Mouse (Mus musculus): ENCODE data around the gene Cdc42.

Gene Cdc42

DNA sequence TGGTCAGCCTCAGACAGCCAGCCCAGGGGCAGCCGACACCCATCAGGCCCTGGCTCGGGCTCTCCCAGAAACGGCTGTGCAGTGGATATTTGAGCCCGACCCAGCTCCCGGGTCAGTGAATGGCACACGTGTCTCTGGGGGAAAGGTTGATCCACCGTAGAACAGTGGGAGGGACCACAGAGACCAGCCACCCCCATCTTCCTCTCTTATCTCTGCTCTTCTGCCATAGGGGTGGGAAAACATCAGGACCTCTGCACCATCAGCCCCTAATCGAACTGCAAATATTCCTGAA, 70.9 kb downstream of the Cdc42 start:
- DNase-seq (ENCODE audit: low read depth in 1 of 2, low spot score in 2 of 2): no peak

DNA sequence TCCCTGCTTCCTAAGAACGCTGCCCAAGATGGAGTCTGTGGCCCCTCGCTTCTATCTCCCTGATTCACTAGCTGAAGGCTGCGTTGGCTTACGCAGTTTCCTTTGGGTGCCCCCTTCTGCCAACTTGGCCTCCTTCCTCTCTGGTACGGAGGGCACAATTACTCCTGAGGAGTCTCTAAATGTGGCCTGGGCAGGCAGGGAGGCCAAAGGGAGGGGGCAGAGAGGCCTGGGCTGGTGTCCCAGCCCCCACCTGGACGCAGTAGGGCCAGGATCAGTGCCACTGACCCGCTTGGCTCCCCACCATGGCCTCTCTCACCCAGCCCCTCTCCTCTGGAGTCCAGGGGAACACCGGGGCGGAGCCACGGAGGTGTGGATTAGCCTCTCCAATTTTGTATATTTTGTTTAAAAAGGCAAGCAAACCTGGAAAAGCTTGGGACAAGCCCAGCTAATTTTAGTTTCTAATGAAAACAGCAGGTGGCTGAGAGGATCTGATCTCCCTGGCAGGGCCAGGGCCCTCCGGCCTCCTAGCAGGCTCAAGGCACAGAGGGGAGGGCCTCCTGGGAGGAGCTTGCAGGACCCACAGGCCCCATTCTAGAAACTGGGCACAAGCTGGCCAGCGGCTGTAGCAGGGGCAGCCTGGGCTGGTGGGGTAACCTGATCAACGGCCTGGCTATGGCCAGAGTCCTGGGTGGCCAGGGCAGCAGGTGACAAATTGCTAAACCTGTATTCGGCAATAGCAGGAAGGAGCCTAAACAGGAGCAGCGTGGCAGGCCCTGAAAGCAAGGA, 71.5 kb downstream of the Cdc42 start:
- no peak for DNase-seq (ENCODE audit: low read depth in 1 of 2, low spot score in 2 of 2)

DNA sequence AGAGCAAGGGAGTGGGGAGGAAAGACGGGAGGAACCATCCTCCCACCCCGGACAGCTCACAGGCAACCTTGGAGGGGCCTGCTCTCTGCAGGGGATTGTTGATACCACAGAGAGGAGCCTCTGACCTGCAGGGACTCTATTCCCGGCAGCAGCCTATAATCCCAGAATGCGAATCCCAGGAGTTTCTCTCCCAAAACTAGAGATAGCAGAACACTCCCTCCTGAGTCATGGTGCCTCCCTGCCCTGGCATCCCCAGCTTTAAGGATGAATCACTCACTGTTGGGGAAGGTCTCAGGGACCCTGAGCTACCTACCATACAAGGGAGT, 74.2 kb downstream of the Cdc42 start:
- no peak for DNase-seq (ENCODE audit: low read depth in 1 of 2, low spot score in 2 of 2)

- DNase-seq (ENCODE audit: low read depth in 1 of 2, low spot score in 2 of 2): no peak
These were observed 74.7 kb downstream of the Cdc42 start for GRCm38 (mm10) chr4:137282584-137283406.

DNA sequence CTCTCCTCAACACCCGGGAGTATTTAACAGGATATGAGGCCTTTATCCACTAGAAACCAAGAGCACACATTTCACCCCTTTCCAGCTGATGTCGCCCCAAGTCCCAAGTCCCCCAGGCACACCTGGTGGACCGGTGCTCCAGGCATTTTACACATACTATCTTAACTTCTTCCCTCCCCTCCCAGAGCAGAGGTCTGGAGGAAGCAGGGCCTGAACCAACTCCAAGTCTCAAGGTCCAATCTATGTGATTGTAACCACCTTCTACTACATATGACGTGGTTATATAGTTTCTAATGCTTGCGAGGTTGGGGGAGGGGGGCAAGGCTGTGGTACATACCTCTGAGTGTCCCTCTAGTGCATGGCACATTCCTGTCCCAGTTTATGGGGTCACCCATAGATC, 75.4 kb downstream of the Cdc42 start:
- no peak for DNase-seq (ENCODE audit: low read depth in 1 of 2, low spot score in 2 of 2)

- DNase-seq (ENCODE audit: low read depth in 1 of 2, low spot score in 2 of 2): no peak
These were observed 76.2 kb downstream of the Cdc42 start for GRCm38 (mm10) chr4:137281273-137281672.

DNA sequence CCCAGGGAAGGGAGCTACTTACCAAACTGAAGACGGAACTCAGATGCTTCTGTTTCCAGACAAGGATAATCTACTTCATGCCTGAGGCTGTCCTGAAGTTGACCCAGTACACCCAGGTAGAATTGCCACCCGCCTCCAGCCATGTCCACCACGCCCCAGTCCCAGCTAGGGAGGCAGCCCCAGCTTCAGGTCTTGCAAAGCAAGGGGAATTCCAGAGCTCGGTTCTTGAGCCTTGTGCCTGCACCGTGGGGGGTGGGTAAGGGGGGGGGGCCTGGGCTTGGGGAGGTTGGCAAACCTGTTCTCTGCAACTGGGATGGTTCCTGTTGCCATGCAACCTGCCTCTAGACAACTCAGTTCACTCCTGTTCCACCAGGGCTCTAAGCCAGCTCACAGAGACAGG, 78.2 kb downstream of the Cdc42 start:
- DNase-seq (ENCODE audit: low read depth in 1 of 2, low spot score in 2 of 2): no peak

DNA sequence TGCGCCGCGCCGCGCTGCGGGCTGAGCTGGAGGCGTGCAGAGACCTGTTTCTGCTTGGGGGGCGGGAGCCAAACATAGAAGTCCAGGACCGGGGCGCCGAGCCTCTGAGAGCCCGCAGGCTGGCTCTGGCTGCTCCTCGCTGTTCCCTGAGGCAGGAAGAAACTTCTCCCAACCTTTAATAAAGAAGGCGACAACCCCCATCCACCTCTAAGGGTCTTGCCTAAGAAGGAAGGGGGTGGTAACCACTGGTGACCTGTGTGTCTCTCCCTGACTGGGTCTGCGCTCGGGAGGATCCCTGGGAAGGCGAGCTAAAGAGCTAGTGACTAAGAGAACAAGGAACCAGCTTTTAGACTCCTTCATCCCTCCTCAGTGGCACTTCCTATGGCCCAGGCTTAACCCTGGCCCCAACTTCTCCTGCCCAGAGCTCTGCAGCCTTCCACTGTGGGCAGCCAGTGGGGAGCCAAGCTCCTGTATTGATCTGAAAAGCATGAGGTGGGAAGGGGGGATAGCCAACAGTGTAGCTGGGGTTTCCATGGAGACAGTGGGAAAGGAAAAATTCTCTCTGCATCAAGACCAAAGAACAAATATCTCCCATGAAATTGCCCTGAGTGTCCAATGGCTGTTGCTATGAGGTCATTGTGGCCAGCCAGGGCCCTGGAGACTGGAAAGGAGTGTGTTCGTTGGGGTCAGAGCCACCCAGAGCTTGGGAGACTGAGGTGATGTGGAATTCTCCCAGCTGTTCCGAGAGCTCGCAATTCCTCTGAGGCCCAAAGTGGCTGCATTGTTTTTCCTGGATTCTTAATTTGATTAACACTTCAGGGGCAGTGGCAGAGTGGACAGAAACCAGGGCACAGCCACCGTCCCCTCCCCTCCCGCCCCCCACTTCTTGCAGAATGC, 79.1 kb downstream of the Cdc42 start:
- DNase-seq (ENCODE audit: low read depth in 1 of 2, low spot score in 2 of 2): no peak

DNA sequence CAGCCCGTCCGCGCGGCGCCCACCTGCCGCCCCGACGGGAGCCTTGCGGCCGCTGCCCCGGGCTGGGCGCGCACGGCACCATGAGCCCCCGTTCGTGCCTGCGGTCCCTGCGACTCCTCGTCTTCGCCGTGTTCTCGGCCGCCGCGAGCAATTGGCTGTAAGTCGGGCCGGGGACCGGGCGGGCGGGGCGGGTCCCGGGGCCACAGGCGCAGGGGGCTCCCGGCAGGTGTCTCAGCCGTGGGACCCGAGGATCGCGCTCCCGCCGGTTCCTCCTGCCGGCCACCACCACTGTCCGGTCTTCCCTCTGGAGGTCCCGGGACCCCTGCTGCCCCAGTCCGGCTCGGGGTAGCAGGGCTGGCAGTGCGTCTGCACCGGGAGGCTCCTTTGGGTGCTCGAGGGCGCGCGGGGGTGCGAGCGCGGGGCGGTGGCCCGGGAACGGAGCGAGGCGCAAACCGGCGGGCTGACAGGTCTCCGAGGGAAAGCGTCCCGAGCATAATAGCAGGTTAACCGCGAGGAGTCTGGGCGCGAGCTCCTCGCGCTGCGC, 79.8 kb downstream of the Cdc42 start:
- no peak for DNase-seq (ENCODE audit: low read depth in 1 of 2, low spot score in 2 of 2)

- no peak for DNase-seq (ENCODE audit: low read depth in 1 of 2, low spot score in 2 of 2)
These were observed 80.4 kb downstream of the Cdc42 start, which contains the start of gene Wnt4 for GRCm38 (mm10) chr4:137277166-137277513. Gene Wnt4 (plus strand): TSS chr4:137277489.

DNA sequence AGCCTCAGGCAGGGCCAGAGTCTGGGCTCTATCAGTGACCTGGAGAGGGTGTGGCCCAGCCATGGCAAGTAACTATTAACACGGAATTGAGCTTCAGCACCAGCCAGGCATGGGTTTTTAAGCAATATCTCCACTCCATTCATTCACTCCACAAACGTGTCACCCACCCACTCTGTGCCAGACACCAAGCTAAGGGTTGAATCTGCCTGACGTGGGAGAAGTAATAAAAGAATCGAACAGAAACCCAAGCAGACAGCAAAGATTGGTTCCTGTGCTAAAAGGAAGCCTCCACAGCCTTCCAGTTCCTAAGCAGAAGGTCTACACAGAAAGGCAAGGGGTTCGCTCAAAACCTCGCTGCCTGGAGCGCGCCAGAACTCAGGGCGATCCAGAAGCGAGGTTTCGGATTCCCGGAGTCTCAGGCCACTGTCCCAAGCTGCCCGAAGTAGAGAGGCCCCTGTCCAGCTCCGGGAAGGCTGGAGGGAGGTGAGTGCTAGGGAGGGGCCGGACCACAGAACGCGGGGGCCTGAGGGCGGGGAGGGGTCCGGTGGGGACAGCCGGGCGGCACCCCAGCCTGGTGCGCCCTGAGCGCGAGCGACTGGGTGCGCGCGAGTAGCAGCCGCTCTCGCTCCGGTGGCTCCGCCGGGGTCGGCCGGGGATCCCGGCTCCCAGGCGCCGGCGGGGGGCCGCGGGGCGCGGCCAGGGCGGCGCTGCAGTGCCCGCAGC, 80.9 kb downstream of the Cdc42 start:
- DNase-seq (ENCODE audit: low read depth in 1 of 2, low spot score in 2 of 2): no peak

- DNase-seq (ENCODE audit: low read depth in 1 of 2, low spot score in 2 of 2): no peak
These were observed 83.2 kb downstream of the Cdc42 start for GRCm38 (mm10) chr4:137274304-137274703.

- DNase-seq (ENCODE audit: low read depth in 1 of 2, low spot score in 2 of 2): no peak
These were observed 85.7 kb downstream of the Cdc42 start for GRCm38 (mm10) chr4:137271856-137272255.

Data from monocyte, adult 2 months (primary cell).